Mouse (Mus musculus) small intestine, adult 2 months (tissue): Measurements from ENCODE around the gene Pgm1.

Source experiments
- CTCF ChIP-seq: fragments of 200-500 bp; IDR thresholded peaks from 2 replicates; pipeline ENCODE4 v1.5.1; 2012; ENCODE audit warnings: low read depth, mild to moderate bottlenecking, control low read depth, inconsistent platforms, low read length, moderate library complexity, mixed read lengths; ENCODE audit not compliant: insufficient replicate concordance, insufficient read length; ENCODE audit errors: extremely low read depth
- POLR2A ChIP-seq: fragments of 200-500 bp; IDR thresholded peaks from 2 replicates; pipeline ENCODE4 v1.6.1; 2012; ENCODE audit warnings: low read depth, mild to moderate bottlenecking, control low read depth, inconsistent platforms, low read length, moderate library complexity

DNA sequence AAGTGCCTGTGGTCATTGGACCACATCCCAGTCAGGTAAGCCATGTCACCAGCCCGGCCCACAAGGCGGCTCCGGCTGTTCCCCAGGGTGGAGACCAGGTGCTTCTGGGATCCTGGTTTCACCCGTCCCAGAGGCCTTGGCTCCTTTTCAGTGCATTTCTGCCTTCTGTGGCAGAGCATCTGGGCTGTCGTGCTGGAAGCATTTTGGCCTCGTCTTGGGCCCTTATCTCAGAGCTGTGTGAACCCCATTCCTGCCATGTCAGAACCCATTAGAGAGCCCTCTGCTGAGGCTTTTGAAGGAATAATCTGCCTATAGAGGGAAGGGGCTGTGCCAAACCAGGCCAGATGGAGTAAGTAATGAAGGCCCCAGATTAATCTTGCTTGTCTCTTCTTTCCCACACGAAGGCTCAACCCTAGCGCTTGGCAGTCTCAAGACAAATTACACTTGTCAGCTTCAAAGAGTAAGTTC lies 80.0 kb downstream of the Pgm1 start:
- no peak for TF ChIP-seq CTCF
- TF ChIP-seq POLR2A = no peak
